Mouse (Mus musculus): ENCODE results near the gene Gm10974.

- TF ChIP-seq GATA1 (IDR thresholded peaks at IDR 0.05; ENCODE audit: borderline replicate concordance, low read length) (no peak), CTCF (IDR thresholded peaks at IDR 0.05; ENCODE audit: low read depth, low read length) (no peak), TAL1 (conservative IDR thresholded peaks at IDR 0.05; ENCODE audit: low read depth, low read length) (no peak), GATA2 (IDR thresholded peaks at IDR 0.05; ENCODE audit: borderline replicate concordance, low read depth, low read length) (no peak)
Measured at GRCm38 (mm10) chr7:66373391-66373790, 7.7 kb downstream of the Gm10974 start.

All from G1E (cell line).